Mouse (Mus musculus): ENCODE results near the gene Zeb2. TPM values are rescaled to one million over a fixed set of nuclear protein-coding genes. Genes with fewer than 3 reads are reported as not detected.

Zeb2 gene
- polyA plus RNA-seq, 1 experiment, result 143 TPM

DNA sequence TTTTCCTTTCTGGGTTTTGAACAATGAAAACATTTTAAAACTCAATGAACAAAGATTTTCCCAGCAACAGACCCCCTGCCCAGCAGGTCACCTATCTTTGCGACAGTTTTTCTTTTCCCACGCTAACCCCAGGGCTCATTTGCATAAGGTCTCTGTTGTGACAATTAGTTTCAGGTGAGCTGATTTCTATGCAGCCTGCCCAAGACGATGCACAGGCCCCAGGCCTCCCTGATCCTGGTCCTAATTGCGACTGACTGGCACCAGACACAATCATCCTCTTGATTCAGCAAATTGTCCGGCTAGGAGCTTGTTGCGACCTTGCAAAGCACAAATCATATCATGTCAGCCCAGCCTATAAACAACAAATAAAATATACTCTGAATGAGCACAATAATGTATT is 44.2 kb downstream of the Zeb2 start:
- H3K4me1 ChIP-seq (ENCODE audit: control insufficient read depth, insufficient read depth, low read length), result no peaks in the 10 kb centered on the region
- 86% methylated on average over 6 of the region's 6 CpGs for WGBS

DNA sequence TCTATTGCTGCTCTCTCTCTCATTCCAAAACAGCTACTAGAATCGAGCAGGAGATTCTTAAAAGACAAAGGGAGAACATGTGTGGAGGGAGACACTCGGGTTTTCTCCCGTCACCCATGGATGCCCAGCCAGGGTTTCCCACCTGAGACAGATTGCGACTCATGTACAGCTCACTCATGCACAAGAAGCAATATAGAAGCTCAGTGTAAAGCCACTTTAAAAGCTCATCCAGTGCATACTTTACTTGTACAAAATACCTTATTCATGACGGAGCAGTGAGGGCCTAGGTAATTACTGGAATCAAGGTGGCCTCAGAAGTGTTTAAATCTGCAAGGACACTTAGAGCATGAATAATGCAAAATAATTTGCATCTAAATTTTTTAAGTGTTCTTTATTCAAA is 45.9 kb downstream of the Zeb2 start:
- H3K4me1 ChIP-seq (ENCODE audit: control insufficient read depth, insufficient read depth, low read length), result no peaks in the 10 kb centered on the region
- WGBS, result 86% methylated on average over 5 of the region's 5 CpGs

More for the DNA sequence above, 44.2 kb downstream of the Zeb2 start:
- Histone ChIP-seq H3K4me3 (replicated peaks; ENCODE audit: control insufficient read depth, low read depth, low read length) (no peak overlapping the region), H3K27ac (ENCODE audit: control insufficient read depth, insufficient read depth, low read depth, low read length, poor library complexity) (no peak overlapping the region)
- TF ChIP-seq CTCF (IDR thresholded peaks at IDR 0.05; ENCODE audit: control insufficient read depth, insufficient read depth, low read length), result no peak
- no peak for TF ChIP-seq POLR2A (IDR thresholded peaks at IDR 0.05; ENCODE audit: borderline replicate concordance, control insufficient read depth, low read depth, low read length)

DNA sequence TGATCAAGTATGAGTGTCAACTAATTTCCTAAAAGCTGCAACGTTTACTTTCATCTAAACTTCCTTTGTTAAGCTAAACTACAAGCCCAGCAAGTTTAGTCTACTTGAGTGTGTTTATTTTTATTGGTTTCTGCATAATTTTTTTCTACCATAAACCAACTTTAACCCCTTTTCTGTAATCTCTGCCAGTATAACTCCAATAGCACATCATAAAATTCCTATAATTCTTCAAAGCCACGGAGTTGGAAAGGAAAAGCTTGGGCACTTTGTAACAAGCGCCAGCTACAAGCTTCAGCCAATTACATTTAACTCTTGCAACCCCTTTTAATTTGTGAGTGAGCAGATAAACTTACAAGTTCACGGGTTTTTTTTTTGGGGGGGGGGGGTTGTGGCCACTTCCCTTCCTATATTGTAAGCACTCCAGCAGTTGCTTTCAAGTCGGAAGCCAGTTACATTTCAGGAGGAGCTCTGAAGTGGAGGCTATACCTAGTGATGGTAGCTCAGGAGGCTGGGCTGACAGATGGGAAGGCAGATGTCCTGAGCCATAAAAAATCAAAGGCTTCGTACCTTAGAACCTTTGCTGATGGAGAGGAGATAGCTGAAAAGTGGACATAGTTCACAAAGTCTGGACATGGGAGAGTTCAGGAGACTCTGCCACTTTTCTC is 46.5 kb downstream of the Zeb2 start:
- no peaks in the 10 kb centered on the region for H3K4me1 ChIP-seq (ENCODE audit: control insufficient read depth, insufficient read depth, low read length)
- 75% methylated on average over 6 of the region's 6 CpGs for WGBS
- no peak for TF ChIP-seq POLR2A (IDR thresholded peaks at IDR 0.05; ENCODE audit: borderline replicate concordance, control insufficient read depth, low read depth, low read length)
- no peak for TF ChIP-seq CTCF (IDR thresholded peaks at IDR 0.05; ENCODE audit: control insufficient read depth, insufficient read depth, low read length)

More for the DNA sequence above, 45.9 kb downstream of the Zeb2 start:
- Histone ChIP-seq H3K27ac (ENCODE audit: control insufficient read depth, insufficient read depth, low read depth, low read length, poor library complexity) (no peak overlapping the region), H3K4me3 (replicated peaks; ENCODE audit: control insufficient read depth, low read depth, low read length) (no peak overlapping the region)
- TF ChIP-seq POLR2A (IDR thresholded peaks at IDR 0.05; ENCODE audit: borderline replicate concordance, control insufficient read depth, low read depth, low read length), result no peak
- no peak for TF ChIP-seq CTCF (IDR thresholded peaks at IDR 0.05; ENCODE audit: control insufficient read depth, insufficient read depth, low read length)

DNA sequence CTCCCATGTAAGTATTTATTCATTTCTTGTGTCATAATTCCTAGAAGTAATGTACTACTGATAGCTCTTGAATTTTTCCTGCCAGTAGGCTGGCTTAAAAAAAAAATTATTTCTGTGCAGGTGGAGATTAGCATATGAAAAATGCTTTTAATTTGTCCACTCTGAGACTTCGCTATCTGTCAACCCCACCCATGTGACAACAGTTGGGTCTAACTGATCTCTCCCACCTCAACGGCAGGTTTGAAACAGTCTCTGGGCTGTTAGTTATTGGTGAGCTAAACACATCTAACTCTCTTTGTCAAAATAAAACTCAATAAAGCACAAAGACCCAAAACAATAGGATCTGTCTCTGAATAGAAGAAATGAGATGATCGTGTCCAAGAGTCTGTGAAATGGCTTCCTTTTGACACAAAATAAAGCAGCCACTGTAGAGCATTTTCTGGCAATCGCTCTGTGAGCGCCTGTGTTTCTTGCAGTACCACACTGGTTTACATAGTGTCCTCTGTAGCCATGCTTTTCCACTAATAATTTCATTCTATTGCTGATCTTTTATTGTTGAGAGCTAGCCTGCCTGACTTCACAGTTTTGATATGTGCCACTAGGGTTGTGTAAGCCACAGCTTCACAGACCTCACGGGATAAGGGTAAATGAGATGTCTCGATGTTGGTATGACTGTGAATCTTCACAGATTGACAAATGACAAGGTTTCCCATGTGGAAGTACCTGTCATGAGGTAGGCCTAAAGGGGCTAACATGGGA is 48.2 kb downstream of the Zeb2 start:
- no peak for TF ChIP-seq CTCF (IDR thresholded peaks at IDR 0.05; ENCODE audit: control insufficient read depth, insufficient read depth, low read length)
- TF ChIP-seq POLR2A (IDR thresholded peaks at IDR 0.05; ENCODE audit: borderline replicate concordance, control insufficient read depth, low read depth, low read length), result no peak
- H3K27ac ChIP-seq (ENCODE audit: control insufficient read depth, insufficient read depth, low read depth, low read length, poor library complexity), result no peak overlapping the region

More for the DNA sequence above, 46.5 kb downstream of the Zeb2 start:
- H3K4me3 ChIP-seq (replicated peaks; ENCODE audit: control insufficient read depth, low read depth, low read length), result no peak overlapping the region
- H3K27ac ChIP-seq (ENCODE audit: control insufficient read depth, insufficient read depth, low read depth, low read length, poor library complexity), result no peak overlapping the region

DNA sequence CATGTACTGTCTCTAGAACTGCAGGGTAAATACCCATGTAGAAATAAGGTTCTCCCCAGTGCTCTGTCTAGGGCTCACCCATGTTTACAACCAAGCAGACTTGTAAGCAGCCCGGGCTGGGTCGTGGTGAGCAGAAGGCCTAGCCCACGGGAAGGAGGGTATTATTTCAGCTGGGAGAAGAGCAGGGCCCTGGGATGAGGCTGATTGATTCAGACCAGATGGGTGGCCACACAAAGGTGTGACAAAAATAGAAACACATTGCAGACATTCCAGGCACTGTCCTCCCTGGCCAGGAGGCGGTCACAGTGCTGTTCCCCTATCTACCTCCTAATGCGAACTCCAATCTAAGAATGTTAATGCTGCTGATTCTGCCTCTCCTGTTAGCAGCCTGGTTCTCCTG is 50.1 kb downstream of the Zeb2 start:
- no peaks in the 10 kb centered on the region for H3K4me1 ChIP-seq (ENCODE audit: control insufficient read depth, insufficient read depth, low read length)
- no peak overlapping the region for H3K4me3 ChIP-seq (replicated peaks; ENCODE audit: control insufficient read depth, low read depth, low read length)
- no peak overlapping the region for H3K27ac ChIP-seq (ENCODE audit: control insufficient read depth, insufficient read depth, low read depth, low read length, poor library complexity)
- 68% methylated on average over 5 of the region's 5 CpGs for WGBS
- TF ChIP-seq CTCF (IDR thresholded peaks at IDR 0.05; ENCODE audit: control insufficient read depth, insufficient read depth, low read length), result no peak
- no peak for TF ChIP-seq POLR2A (IDR thresholded peaks at IDR 0.05; ENCODE audit: borderline replicate concordance, control insufficient read depth, low read depth, low read length)

More for the DNA sequence above, 48.2 kb downstream of the Zeb2 start:
- Histone ChIP-seq H3K4me3 (replicated peaks; ENCODE audit: control insufficient read depth, low read depth, low read length) (no peak overlapping the region), H3K4me1 (ENCODE audit: control insufficient read depth, insufficient read depth, low read length) (no peaks in the 10 kb centered on the region)
- WGBS, result 70% methylated on average over 7 of the region's 7 CpGs

DNA sequence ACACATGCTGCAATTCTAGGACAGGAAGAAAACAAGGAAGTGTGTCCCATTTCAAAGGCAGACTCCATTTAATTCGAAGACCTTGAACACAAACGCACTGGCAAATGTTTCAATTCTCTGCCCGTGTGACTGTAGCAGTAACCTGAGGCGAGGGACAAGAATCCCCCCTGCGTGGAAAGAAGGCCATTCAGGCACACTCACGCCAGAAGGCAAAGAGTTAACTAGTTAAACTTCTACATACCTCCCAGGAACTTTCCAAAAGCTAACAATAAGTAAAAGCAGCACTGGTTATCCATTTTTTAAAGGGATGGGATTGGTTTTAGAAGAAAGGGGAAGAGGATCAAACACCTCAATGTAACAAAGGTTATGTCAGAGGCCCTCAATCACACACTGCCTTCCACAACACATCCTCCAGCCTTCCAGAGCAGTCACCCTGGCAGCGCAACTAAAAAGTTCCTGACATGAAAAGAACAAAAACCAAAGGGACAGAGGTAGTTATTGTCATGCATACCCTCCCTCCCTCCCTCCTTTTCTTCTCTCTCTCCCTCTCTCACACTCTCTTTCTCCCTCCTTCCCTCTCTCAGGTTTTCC is 53.8 kb downstream of the Zeb2 start:
- TF ChIP-seq POLR2A (IDR thresholded peaks at IDR 0.05; ENCODE audit: borderline replicate concordance, control insufficient read depth, low read depth, low read length) (no peak), CTCF (IDR thresholded peaks at IDR 0.05; ENCODE audit: control insufficient read depth, insufficient read depth, low read length) (no peak)
- no peak overlapping the region for H3K27ac ChIP-seq (ENCODE audit: control insufficient read depth, insufficient read depth, low read depth, low read length, poor library complexity)
- H3K4me3 ChIP-seq (replicated peaks; ENCODE audit: control insufficient read depth, low read depth, low read length), result no peak overlapping the region
- whole genome bisulfite sequencing, result 80% methylated on average over 7 of the region's 7 CpGs
- no peaks in the 10 kb centered on the region for H3K4me1 ChIP-seq (ENCODE audit: control insufficient read depth, insufficient read depth, low read length)

DNA sequence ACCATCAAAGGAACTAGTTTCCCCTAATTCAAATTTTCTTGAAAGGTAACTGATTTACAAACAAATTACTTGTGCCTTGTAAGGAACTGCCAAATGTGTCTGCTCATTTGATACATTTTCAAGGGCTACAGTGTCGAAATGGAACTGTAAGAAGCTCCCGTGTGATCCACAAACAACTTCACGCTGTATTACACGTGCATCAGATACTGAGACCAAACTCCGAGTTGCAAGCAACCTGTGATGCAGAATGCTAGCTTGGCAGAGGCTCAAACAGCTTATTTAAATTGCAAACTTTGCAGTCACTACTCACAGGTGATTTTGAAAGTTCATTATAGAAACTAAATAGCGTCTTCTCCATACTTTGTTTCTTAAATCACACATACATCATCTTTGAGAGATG is 55.1 kb downstream of the Zeb2 start:
- Histone ChIP-seq H3K4me1 (ENCODE audit: control insufficient read depth, insufficient read depth, low read length) (no peaks in the 10 kb centered on the region), H3K27ac (ENCODE audit: control insufficient read depth, insufficient read depth, low read depth, low read length, poor library complexity) (no peak overlapping the region), H3K4me3 (replicated peaks; ENCODE audit: control insufficient read depth, low read depth, low read length) (no peak overlapping the region)
- 81% methylated on average over 6 of the region's 6 CpGs for WGBS
- TF ChIP-seq POLR2A (IDR thresholded peaks at IDR 0.05; ENCODE audit: borderline replicate concordance, control insufficient read depth, low read depth, low read length) (no peak), CTCF (IDR thresholded peaks at IDR 0.05; ENCODE audit: control insufficient read depth, insufficient read depth, low read length) (no peak)

DNA sequence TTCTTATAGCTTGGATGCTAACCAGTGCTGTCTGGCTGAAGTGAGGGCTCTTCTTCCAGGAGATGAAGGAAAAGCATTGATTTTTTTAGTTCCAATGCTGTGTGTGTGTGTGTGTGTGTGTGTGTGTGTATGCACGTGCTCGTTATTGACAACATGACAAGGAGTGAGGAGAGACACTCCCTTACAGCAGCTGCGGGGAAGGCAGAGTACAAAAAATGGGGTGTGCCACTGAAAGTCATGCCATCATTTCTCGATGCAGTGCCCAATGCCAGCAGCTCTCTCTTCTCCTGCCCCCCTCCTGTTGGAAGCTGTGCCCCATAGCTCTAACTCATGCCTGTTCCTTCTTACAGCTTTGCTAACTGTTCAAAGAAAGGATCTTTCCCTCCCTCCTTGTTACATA is 56.4 kb downstream of the Zeb2 start:
- H3K27ac ChIP-seq (ENCODE audit: control insufficient read depth, insufficient read depth, low read depth, low read length, poor library complexity), result no peak overlapping the region
- no peaks in the 10 kb centered on the region; the same call in 1 of the 2 replicates for H3K4me1 ChIP-seq (ENCODE audit: control insufficient read depth, insufficient read depth, low read length)
- H3K4me3 ChIP-seq (replicated peaks; ENCODE audit: control insufficient read depth, low read depth, low read length), result no peak overlapping the region

More for the DNA sequence above, 56.4 kb downstream of the Zeb2 start:
- TF ChIP-seq CTCF (IDR thresholded peaks at IDR 0.05; ENCODE audit: control insufficient read depth, insufficient read depth, low read length) (no peak), POLR2A (IDR thresholded peaks at IDR 0.05; ENCODE audit: borderline replicate concordance, control insufficient read depth, low read depth, low read length) (no peak)
- 72% methylated on average over 4 of the region's 4 CpGs for WGBS
